Mouse (Mus musculus) midbrain, embryonic 14.5 days (tissue): ENCODE results near the gene Sh2d5. TPM values are rescaled to one million over a fixed set of nuclear protein-coding genes. Genes with fewer than 3 reads are reported as not detected.
A peak's percentile ranks its signal among the peaks of the same experiment; 100 is the strongest.

Source experiments
- ATAC-seq: fragments of 200-750 bp; cut with Nextera tagmentation; 2 replicates; pipeline ENCODE4 v1.8.0; 2017; ENCODE audit warnings: moderate number of reproducible peaks, moderate library complexity; ENCODE audit not compliant: low FRiP score, low TSS enrichment
- DNase-seq: peaks from one replicate; pipeline ENCODE4 v3.0.0-alpha.2; 2015
- H3K27ac ChIP-seq: fragments of 300-500 bp; sonication (generic); replicated peaks from 2 replicates; pipeline ENCODE4 v1.5.1; 2014; ENCODE audit warnings: mild to moderate bottlenecking, low read depth, low read length, moderate library complexity
- H3K27me3 ChIP-seq: fragments of 300-500 bp; sonication (generic); 2 replicates; pipeline ENCODE4 v1.6.1; 2014; ENCODE audit warnings: low read length, control low read depth, mixed read lengths; ENCODE audit not compliant: control insufficient read depth, insufficient read depth
- H3K36me3 ChIP-seq: fragments of 300-500 bp; sonication (generic); 2 replicates; pipeline ENCODE4 v1.6.1; 2014; ENCODE audit warnings: low read length, control low read depth; ENCODE audit not compliant: control insufficient read depth, insufficient read depth
- H3K4me1 ChIP-seq: fragments of 300-500 bp; sonication (generic); 2 replicates; pipeline ENCODE4 v1.6.1; 2014; ENCODE audit warnings: mild to moderate bottlenecking, antibody characterized with exemption, low read length, control low read depth; ENCODE audit not compliant: control insufficient read depth, insufficient read depth
- H3K4me2 ChIP-seq: fragments of 300-500 bp; sonication (generic); 2 replicates; pipeline ENCODE4 v1.6.1; 2014; ENCODE audit warnings: mild to moderate bottlenecking, low read length, moderate library complexity
- H3K4me3 ChIP-seq: fragments of 300-500 bp; sonication (generic); replicated peaks from 2 replicates; pipeline ENCODE4 v1.5.1; 2014; ENCODE audit warnings: low read depth, low read length
- H3K9ac ChIP-seq: fragments of 300-500 bp; sonication (generic); replicated peaks from 2 replicates; pipeline ENCODE4 v1.6.1; 2014; ENCODE audit warnings: mild to moderate bottlenecking, low read length, moderate library complexity
- H3K9me3 ChIP-seq: fragments of 300-500 bp; sonication (generic); 2 replicates; pipeline ENCODE4 v1.6.1; 2016; ENCODE audit warnings: low read length, control low read depth, mixed read lengths; ENCODE audit not compliant: control insufficient read depth
- WGBS: fragments of 180-500 bp; shearing (Covaris S2); extraction: QIAGEN DNeasy Blood & Tissue Kit; methylation state at CpG from one replicate; pipeline ENCODE4 v1.1.7; 2014; 5-methylcytosine and 5-hydroxymethylcytosine counted together
- polyA plus RNA-seq: library from polyadenylated mRNA; unstranded; fragments of >200 nt; fragmentation: Nextera tagmentation; extraction: Ambion mirVana; gene quantifications from 2 replicates; pipeline ENCODE4 v1.2.1, GENCODE M21; 2014

Sh2d5 gene
- polyA plus RNA-seq, 1 experiment from 2014 or later, result 7.7 TPM

DNA sequence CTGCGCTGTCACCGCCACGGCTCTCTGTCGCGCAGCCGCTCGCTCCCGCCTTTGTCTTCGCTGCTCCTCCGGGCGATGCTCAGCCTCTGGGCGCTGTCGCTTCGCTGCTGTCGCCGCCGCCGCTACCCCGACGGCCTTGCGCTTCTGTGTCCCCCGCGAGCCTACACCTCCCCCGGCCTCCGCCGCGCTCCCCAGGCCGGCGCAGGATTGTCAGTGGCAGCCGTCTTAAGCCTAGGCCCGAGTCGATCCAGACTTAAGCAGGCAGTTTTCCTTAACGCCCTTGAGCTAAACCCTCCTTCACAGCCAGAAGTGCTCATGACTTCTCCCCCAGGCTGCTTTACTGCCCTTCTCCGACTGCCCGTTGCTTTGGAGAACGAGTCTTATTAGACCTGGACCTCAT lies 32.8 kb upstream of the Sh2d5 start:
- Histone ChIP-seq H3K4me3 (peak overlapping the region; percentile 94), H3K27ac (peak overlapping the region; percentile 100), H3K36me3 (peaks cover 13% of the 10 kb centered on the region), H3K9ac (peak overlapping the region; percentile 99), H3K27me3 (no peaks in the 10 kb centered on the region), H3K9me3 (no peaks in the 10 kb centered on the region), H3K4me2 (peak overlapping the region; percentile 92), H3K4me1 (peaks cover 23% of the 10 kb centered on the region)
- no peak for ATAC-seq
- DNase-seq, result no peak
- under 1% methylated on average over 36 of the region's 36 CpGs for WGBS

DNA sequence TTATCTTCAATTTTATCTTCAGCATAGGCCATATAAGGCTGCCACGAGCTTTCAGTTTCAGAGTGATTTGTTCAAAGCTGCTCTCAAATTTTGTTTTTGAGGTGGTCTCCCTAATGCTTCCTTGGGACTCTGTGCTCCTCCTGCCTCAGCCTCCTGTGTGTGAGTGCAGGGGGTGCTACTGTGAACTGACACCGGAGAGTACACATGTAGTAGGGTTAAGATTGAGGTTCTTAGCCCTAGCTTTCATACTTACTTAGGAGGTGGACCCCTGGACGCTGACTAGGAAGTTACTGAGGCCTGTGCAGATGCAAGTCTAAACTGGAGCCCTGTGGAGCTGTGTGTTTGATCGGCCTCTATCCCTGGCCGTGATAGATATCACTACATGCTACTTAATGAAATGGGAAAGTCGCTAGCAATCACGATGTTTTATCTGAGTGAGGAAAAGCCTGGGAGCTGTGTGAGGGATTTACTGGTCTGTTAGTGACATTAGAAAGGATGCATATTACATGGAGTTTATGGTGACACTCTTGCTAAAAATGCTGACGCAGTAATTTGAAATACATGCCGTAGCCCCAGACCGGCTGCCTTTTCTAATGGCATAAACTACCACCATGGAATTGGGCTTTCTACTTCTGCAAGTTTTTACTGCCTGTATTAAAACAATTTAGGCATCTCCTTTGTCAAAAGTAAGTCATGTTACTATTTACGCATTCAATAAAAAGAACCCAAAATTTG lies 32.1 kb upstream of the Sh2d5 start:
- Histone ChIP-seq H3K9me3 (no peaks in the 10 kb centered on the region), H3K36me3 (peaks cover 20% of the 10 kb centered on the region), H3K9ac (peak overlapping the region; percentile 99), H3K4me2 (peak overlapping the region; percentile 92), H3K27me3 (no peaks in the 10 kb centered on the region), H3K27ac (0 out of 2 replicates have a peak overlapping the region, but pooled peaks have one; percentile 100), H3K4me1 (peaks cover 23% of the 10 kb centered on the region), H3K4me3 (peak overlapping the region; percentile 94)
- ATAC-seq (no peak), DNase-seq (no peak)
- WGBS, result 80% methylated on average over 11 of the region's 11 CpGs

DNA sequence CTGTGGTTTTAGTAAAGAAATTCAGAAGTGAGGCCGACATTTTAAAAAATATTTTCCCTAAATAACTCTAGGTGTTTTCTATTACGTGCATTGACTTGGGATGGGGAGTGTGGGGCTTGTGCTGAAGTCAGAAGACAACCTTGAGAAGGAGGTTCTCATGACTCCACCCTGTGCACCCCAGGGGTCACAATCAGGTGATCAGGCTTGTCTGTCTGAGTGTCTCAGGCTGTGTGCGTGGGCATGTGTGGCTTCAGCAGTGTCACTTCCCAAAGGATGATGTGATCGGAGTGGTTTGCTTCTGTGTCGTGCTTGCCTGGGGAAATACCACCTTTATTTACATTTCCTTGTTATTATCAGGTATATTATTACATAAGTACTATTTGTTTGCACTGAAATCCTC lies 30.9 kb upstream of the Sh2d5 start:
- ATAC-seq (no peak), DNase-seq (no peak)
- peaks cover 23% of the 10 kb centered on the region for H3K4me1 ChIP-seq
- H3K27me3 ChIP-seq, result no peaks in the 10 kb centered on the region
- peaks cover 32% of the 10 kb centered on the region for H3K36me3 ChIP-seq
- no peaks in the 10 kb centered on the region for H3K9me3 ChIP-seq
- H3K27ac ChIP-seq, result no peak overlapping the region
- no peak overlapping the region for H3K4me2 ChIP-seq
- no peak overlapping the region for H3K9ac ChIP-seq
- no peak overlapping the region for H3K4me3 ChIP-seq
- 89% methylated on average over 5 of the region's 5 CpGs for WGBS

DNA sequence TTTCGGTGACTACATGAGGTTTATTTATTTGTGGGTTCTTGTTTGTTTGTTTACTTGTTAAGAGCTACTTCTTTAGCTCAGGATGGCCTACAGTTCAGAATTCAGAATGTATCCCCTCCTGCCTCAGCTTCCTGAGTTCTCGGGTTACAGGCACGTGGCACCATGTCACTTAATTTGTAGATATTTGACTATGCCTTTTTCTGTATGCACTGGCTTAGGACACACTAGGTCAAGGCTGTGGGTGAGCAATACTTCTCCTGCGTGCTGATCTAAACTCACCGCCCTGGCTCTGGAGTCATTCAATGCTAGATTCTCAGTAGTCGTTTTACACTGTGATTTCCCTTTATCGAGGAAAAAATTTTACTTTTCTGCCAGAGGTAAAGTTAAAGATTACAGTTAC lies 29.4 kb upstream of the Sh2d5 start:
- H3K4me2 ChIP-seq, result no peak overlapping the region
- H3K27ac ChIP-seq, result no peak overlapping the region
- 92% methylated on average over 7 of the region's 7 CpGs for WGBS
- DNase-seq (no peak), ATAC-seq (no peak)
- H3K27me3 ChIP-seq, result no peaks in the 10 kb centered on the region
- H3K4me3 ChIP-seq, result no peak overlapping the region
- H3K9me3 ChIP-seq, result no peaks in the 10 kb centered on the region
- peaks cover 19% of the 10 kb centered on the region for H3K4me1 ChIP-seq
- no peak overlapping the region for H3K9ac ChIP-seq
- H3K36me3 ChIP-seq, result peaks cover 46% of the 10 kb centered on the region

DNA sequence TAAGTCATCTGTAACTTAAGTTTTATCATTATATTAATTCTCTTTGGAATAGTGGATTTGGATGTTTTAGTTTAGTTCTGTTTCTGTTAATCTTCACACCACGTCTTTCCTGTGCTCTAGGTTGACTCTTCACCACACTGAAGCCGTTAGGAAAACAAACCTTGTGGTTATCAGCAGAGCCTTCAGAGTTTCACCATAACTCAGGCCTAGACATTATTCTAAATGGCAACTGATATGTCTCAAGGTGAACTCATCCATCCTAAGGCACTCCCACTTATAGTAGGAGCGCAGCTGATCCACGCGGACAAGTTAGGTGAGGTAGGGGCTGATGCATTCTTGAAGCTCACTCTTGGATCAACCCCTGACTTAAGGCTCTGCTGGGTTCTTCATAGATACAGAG lies 28.8 kb upstream of the Sh2d5 start:
- Histone ChIP-seq H3K9me3 (no peaks in the 10 kb centered on the region), H3K36me3 (peaks cover 52% of the 10 kb centered on the region), H3K4me1 (peaks cover 19% of the 10 kb centered on the region; the same call in 1 of the 2 replicates), H3K9ac (no peak overlapping the region), H3K4me3 (no peak overlapping the region), H3K27me3 (no peaks in the 10 kb centered on the region), H3K4me2 (no peak overlapping the region), H3K27ac (no peak overlapping the region)
- no peak for ATAC-seq
- WGBS, result 93% methylated on average over 5 of the region's 5 CpGs
- DNase-seq, result no peak

DNA sequence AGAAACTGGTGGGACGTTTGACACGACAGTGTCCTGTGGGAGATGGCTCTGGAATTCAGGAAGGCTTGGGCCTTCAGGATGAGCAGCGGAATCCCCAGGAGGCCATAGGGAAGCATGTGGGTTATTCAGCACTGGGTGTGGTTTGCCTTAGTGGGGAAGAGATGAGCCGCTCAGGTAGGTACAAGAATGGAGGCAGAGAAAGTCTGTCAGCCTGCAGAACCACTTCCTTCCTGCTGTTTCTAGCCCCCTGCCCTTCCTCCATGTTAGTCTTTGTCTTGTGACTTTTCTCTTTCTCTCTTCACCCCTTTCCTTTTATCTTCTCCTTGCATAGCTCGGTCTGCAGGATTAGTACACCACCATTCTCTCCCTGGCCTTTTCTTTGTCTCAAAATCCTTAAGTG lies 27.8 kb upstream of the Sh2d5 start:
- 91% methylated on average over 5 of the region's 5 CpGs for WGBS
- Histone ChIP-seq H3K27me3 (no peaks in the 10 kb centered on the region), H3K27ac (no peak overlapping the region), H3K4me1 (peaks cover 19% of the 10 kb centered on the region; the same call in 1 of the 2 replicates), H3K9ac (no peak overlapping the region), H3K9me3 (no peaks in the 10 kb centered on the region), H3K4me2 (no peak overlapping the region), H3K36me3 (peaks cover 60% of the 10 kb centered on the region), H3K4me3 (no peak overlapping the region)
- ATAC-seq, result no peak
- no peak for DNase-seq

DNA sequence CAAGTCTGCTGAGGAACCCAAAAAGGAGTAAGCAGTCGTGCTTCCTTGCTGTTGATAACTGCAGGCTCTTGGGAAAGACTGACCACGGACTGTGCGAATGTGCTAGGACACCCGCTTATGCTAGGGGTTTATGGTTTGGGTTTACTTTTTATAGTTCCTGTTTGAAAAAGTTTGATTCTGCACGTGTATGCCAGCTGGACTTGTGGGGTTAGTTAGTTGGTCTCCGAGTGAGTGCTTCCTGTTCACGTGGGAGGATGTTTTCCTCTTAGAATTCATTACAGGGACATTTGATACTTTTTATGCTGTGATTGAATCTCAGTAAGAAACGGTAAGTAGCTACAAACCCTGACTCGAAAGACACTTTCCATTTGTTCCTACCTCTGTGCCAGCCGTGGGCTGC lies 26.6 kb upstream of the Sh2d5 start:
- Histone ChIP-seq H3K4me2 (no peak overlapping the region), H3K9ac (no peak overlapping the region), H3K36me3 (peaks cover 69% of the 10 kb centered on the region), H3K9me3 (no peaks in the 10 kb centered on the region), H3K4me3 (no peak overlapping the region), H3K27me3 (no peaks in the 10 kb centered on the region), H3K4me1 (peaks cover 11% of the 10 kb centered on the region; the same call in 1 of the 2 replicates), H3K27ac (no peak overlapping the region)
- DNase-seq (no peak), ATAC-seq (no peak)
- WGBS, result 92% methylated on average over 10 of the region's 10 CpGs

DNA sequence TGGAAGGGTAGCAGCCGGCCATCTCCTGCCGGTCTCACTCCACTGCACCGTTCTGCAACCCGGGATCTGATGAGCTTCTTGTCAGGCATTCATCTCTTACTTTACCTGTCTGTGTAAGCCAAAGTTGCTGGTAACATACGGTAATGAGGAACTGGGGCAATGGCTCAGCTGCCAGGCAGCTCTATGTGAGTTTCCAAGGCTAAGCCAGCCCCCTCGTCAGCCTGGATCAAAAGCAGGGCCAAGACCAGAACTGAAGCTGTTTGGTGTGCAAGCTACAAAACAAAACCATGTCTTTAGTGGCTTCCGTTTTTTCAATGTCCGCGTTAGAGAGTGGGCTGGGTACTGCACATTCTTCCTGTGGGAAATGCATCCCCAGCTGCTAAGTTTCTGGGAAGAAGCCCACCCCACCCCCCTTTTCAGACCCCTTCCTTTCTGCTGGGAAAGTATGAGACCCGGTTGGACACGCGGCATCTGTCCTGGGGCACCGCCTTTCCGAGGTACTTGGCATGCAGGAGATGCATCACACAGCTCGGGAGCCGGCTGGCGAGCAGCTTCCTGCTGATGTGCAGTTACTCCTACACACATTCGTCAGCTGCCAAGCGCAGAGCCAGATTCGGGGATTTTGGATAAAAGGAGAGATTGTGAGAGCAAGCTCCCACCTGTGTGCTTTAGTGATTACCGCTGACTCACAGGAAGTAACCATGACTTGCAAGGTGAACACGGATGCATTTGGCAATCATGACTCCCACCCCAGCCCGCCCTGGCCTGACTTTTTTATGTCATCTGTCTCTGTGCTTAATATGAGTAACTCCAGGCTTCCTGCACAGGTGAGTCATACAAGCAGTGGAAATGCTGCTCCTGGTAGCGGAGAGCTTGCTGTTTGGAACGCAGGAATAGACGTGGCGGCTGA lies 3.2 kb upstream of the Sh2d5 start:
- WGBS, result 64% methylated on average over 27 of the region's 27 CpGs
- Histone ChIP-seq H3K4me1 (peaks cover 21% of the 10 kb centered on the region), H3K9me3 (no peaks in the 10 kb centered on the region), H3K4me2 (no peak overlapping the region), H3K27ac (0 out of 2 replicates have a peak overlapping the region, but pooled peaks have one; percentile 9), H3K36me3 (peaks cover 50% of the 10 kb centered on the region), H3K9ac (no peak overlapping the region), H3K27me3 (peaks cover 5% of the 10 kb centered on the region; the same call in 1 of the 2 replicates), H3K4me3 (no peak overlapping the region)
- ATAC-seq (no peak), DNase-seq (peak; percentile 34)
